Mouse (Mus musculus) small intestine, adult 2 months (tissue): ENCODE data around the gene Zfp14.

Source experiments
- CTCF ChIP-seq: fragments of 200-500 bp; IDR thresholded peaks from 2 replicates; pipeline ENCODE4 v1.5.1; 2012; ENCODE audit warnings: low read depth, mild to moderate bottlenecking, control low read depth, inconsistent platforms, low read length, moderate library complexity, mixed read lengths; ENCODE audit not compliant: insufficient replicate concordance, insufficient read length; ENCODE audit errors: extremely low read depth
- POLR2A ChIP-seq: fragments of 200-500 bp; IDR thresholded peaks from 2 replicates; pipeline ENCODE4 v1.6.1; 2012; ENCODE audit warnings: low read depth, mild to moderate bottlenecking, control low read depth, inconsistent platforms, low read length, moderate library complexity

GRCm38 (mm10) chr7:30089405-30089804 is 38.2 kb upstream of the Zfp14 start:
- TF ChIP-seq CTCF: no peak
- no peak for TF ChIP-seq POLR2A
